Mouse (Mus musculus): ENCODE results near the gene Ccdc177. TPM values are rescaled to one million over a fixed set of nuclear protein-coding genes. Genes with fewer than 3 reads are reported as not detected.

The Ccdc177 gene
- 2.0 and 2.3 TPM in 2 replicates for polyA plus RNA-seq (2015; fragmentation: Nextera tagmentation; extraction: Ambion mirVana)

- H3K4me1 ChIP-seq (ENCODE audit: control insufficient read depth, insufficient read depth, low read depth, low read length) = peaks cover 22% of the 10 kb centered on the region
- peak within 1 kb of the TSS; percentile 98 for H3K27ac ChIP-seq (ENCODE audit: low read depth, low read length)
- ATAC-seq = peak; percentile 71
- H3K27me3 ChIP-seq (replicated peaks; ENCODE audit: control insufficient read depth, insufficient read depth, low read length) = 0 out of 2 replicates have a peak, but pooled peaks cover 2% of the 10 kb centered on the region
- WGBS = under 1% methylated on average over 24 of the region's 24 CpGs
- peak within 1 kb of the TSS; percentile 63 for H3K4me3 ChIP-seq (ENCODE audit: low read length)
- peaks cover 32% of the 10 kb centered on the region for H3K36me3 ChIP-seq (ENCODE audit: control insufficient read depth, insufficient read depth, low read length)
- peaks cover 14% of the 10 kb centered on the region for H3K9me3 ChIP-seq (ENCODE audit: control insufficient read depth, low read length)
- H3K4me2 ChIP-seq (ENCODE audit: low read length) = peak within 1 kb of the TSS; percentile 58
- peak within 1 kb of the TSS; percentile 92 for H3K9ac ChIP-seq (ENCODE audit: low read depth, low read length)
Observed at GRCm38 (mm10) chr12:80760396-80760801, at the start of gene Ccdc177. Gene Ccdc177, minus strand, starts transcription at chr12:80760687.

GRCm38 (mm10) chr12:80810005-80810404, 49.5 kb upstream of the Ccdc177 start:
- no peak overlapping the region for H3K4me3 ChIP-seq (ENCODE audit: low read length)
- no peak overlapping the region for H3K4me2 ChIP-seq (ENCODE audit: low read length)
- WGBS = 83% methylated on average over 2 of the region's 2 CpGs
- ATAC-seq = no peak
- no peaks in the 10 kb centered on the region for H3K36me3 ChIP-seq (ENCODE audit: control insufficient read depth, insufficient read depth, low read length)
- no peaks in the 10 kb centered on the region for H3K27me3 ChIP-seq (replicated peaks; ENCODE audit: control insufficient read depth, insufficient read depth, low read length)
- no peaks in the 10 kb centered on the region for H3K9me3 ChIP-seq (ENCODE audit: control insufficient read depth, low read length)
- H3K27ac ChIP-seq (ENCODE audit: low read depth, low read length) = no peak overlapping the region
- peaks cover 8% of the 10 kb centered on the region for H3K4me1 ChIP-seq (ENCODE audit: control insufficient read depth, insufficient read depth, low read depth, low read length)
- H3K9ac ChIP-seq (ENCODE audit: low read depth, low read length) = no peak overlapping the region

- ATAC-seq = no peak
- peaks cover 18% of the 10 kb centered on the region for H3K4me1 ChIP-seq (ENCODE audit: control insufficient read depth, insufficient read depth, low read depth, low read length)
- H3K27me3 ChIP-seq (replicated peaks; ENCODE audit: control insufficient read depth, insufficient read depth, low read length) = no peaks in the 10 kb centered on the region
- H3K27ac ChIP-seq (ENCODE audit: low read depth, low read length) = no peak overlapping the region
- no peak overlapping the region for H3K4me2 ChIP-seq (ENCODE audit: low read length)
- 31% methylated on average over 2 of the region's 2 CpGs for WGBS
- no peak overlapping the region for H3K9ac ChIP-seq (ENCODE audit: low read depth, low read length)
- H3K36me3 ChIP-seq (ENCODE audit: control insufficient read depth, insufficient read depth, low read length) = no peaks in the 10 kb centered on the region
- no peak overlapping the region for H3K4me3 ChIP-seq (ENCODE audit: low read length)
- H3K9me3 ChIP-seq (ENCODE audit: control insufficient read depth, low read length) = no peaks in the 10 kb centered on the region
Observed at GRCm38 (mm10) chr12:80807451-80808085, 47.1 kb upstream of the Ccdc177 start.

GRCm38 (mm10) chr12:80804861-80805428, 44.5 kb upstream of the Ccdc177 start:
- no peak for ATAC-seq
- no peaks in the 10 kb centered on the region for H3K9me3 ChIP-seq (ENCODE audit: control insufficient read depth, low read length)
- no peaks in the 10 kb centered on the region for H3K36me3 ChIP-seq (ENCODE audit: control insufficient read depth, insufficient read depth, low read length)
- peaks cover 18% of the 10 kb centered on the region for H3K4me1 ChIP-seq (ENCODE audit: control insufficient read depth, insufficient read depth, low read depth, low read length)
- no peaks in the 10 kb centered on the region for H3K27me3 ChIP-seq (replicated peaks; ENCODE audit: control insufficient read depth, insufficient read depth, low read length)
- no peak overlapping the region for H3K27ac ChIP-seq (ENCODE audit: low read depth, low read length)
- H3K9ac ChIP-seq (ENCODE audit: low read depth, low read length) = no peak overlapping the region
- H3K4me2 ChIP-seq (ENCODE audit: low read length) = no peak overlapping the region
- WGBS = 92% methylated on average over 6 of the region's 6 CpGs
- H3K4me3 ChIP-seq (ENCODE audit: low read length) = no peak overlapping the region

- H3K27ac ChIP-seq (ENCODE audit: low read depth, low read length) = 0 out of 2 replicates have a peak overlapping the region, but pooled peaks have one; percentile 18
- no peak overlapping the region for H3K9ac ChIP-seq (ENCODE audit: low read depth, low read length)
- H3K9me3 ChIP-seq (ENCODE audit: control insufficient read depth, low read length) = no peaks in the 10 kb centered on the region
- WGBS = 37% methylated on average over 3 of the region's 3 CpGs
- H3K4me3 ChIP-seq (ENCODE audit: low read length) = no peak overlapping the region
- no peak for ATAC-seq
- H3K27me3 ChIP-seq (replicated peaks; ENCODE audit: control insufficient read depth, insufficient read depth, low read length) = no peaks in the 10 kb centered on the region
- no peaks in the 10 kb centered on the region for H3K36me3 ChIP-seq (ENCODE audit: control insufficient read depth, insufficient read depth, low read length)
- H3K4me1 ChIP-seq (ENCODE audit: control insufficient read depth, insufficient read depth, low read depth, low read length) = peaks cover 18% of the 10 kb centered on the region
- no peak overlapping the region for H3K4me2 ChIP-seq (ENCODE audit: low read length)
Observed at GRCm38 (mm10) chr12:80803924-80804323, 43.4 kb upstream of the Ccdc177 start.

- H3K9ac ChIP-seq (ENCODE audit: low read depth, low read length) = no peak overlapping the region
- H3K4me2 ChIP-seq (ENCODE audit: low read length) = no peak overlapping the region
- H3K27me3 ChIP-seq (replicated peaks; ENCODE audit: control insufficient read depth, insufficient read depth, low read length) = no peaks in the 10 kb centered on the region
- H3K36me3 ChIP-seq (ENCODE audit: control insufficient read depth, insufficient read depth, low read length) = no peaks in the 10 kb centered on the region
- H3K9me3 ChIP-seq (ENCODE audit: control insufficient read depth, low read length) = no peaks in the 10 kb centered on the region
- peaks cover 11% of the 10 kb centered on the region for H3K4me1 ChIP-seq (ENCODE audit: control insufficient read depth, insufficient read depth, low read depth, low read length)
- H3K27ac ChIP-seq (ENCODE audit: low read depth, low read length) = no peak overlapping the region
- WGBS = 95% methylated on average over 1 of the region's 1 CpGs
- no peak for ATAC-seq
- no peak overlapping the region for H3K4me3 ChIP-seq (ENCODE audit: low read length)
Observed at GRCm38 (mm10) chr12:80801443-80801842, 41.0 kb upstream of the Ccdc177 start.

GRCm38 (mm10) chr12:80800156-80800555, 39.7 kb upstream of the Ccdc177 start:
- Histone ChIP-seq H3K4me1 (ENCODE audit: control insufficient read depth, insufficient read depth, low read depth, low read length) (peaks cover 11% of the 10 kb centered on the region), H3K9me3 (ENCODE audit: control insufficient read depth, low read length) (no peaks in the 10 kb centered on the region), H3K27me3 (replicated peaks; ENCODE audit: control insufficient read depth, insufficient read depth, low read length) (no peaks in the 10 kb centered on the region), H3K4me3 (ENCODE audit: low read length) (no peak overlapping the region), H3K9ac (ENCODE audit: low read depth, low read length) (no peak overlapping the region), H3K4me2 (ENCODE audit: low read length) (no peak overlapping the region), H3K36me3 (ENCODE audit: control insufficient read depth, insufficient read depth, low read length) (no peaks in the 10 kb centered on the region), H3K27ac (ENCODE audit: low read depth, low read length) (no peak overlapping the region)
- ATAC-seq = no peak
- 98% methylated on average over 3 of the region's 3 CpGs for whole genome bisulfite sequencing

- Histone ChIP-seq H3K9ac (ENCODE audit: low read depth, low read length) (no peak overlapping the region), H3K27me3 (replicated peaks; ENCODE audit: control insufficient read depth, insufficient read depth, low read length) (no peaks in the 10 kb centered on the region), H3K4me3 (ENCODE audit: low read length) (no peak overlapping the region), H3K36me3 (ENCODE audit: control insufficient read depth, insufficient read depth, low read length) (no peaks in the 10 kb centered on the region), H3K4me1 (ENCODE audit: control insufficient read depth, insufficient read depth, low read depth, low read length) (peaks cover 4% of the 10 kb centered on the region; the same call in 1 of the 2 replicates), H3K27ac (ENCODE audit: low read depth, low read length) (no peak overlapping the region), H3K9me3 (ENCODE audit: control insufficient read depth, low read length) (no peaks in the 10 kb centered on the region), H3K4me2 (ENCODE audit: low read length) (no peak overlapping the region)
- peak; percentile 61; the same call in 1 of the 2 replicates for ATAC-seq
Observed at GRCm38 (mm10) chr12:80798271-80798670, 37.8 kb upstream of the Ccdc177 start.

- H3K4me1 ChIP-seq (ENCODE audit: control insufficient read depth, insufficient read depth, low read depth, low read length) = peaks cover 13% of the 10 kb centered on the region
- ATAC-seq = no peak
- no peaks in the 10 kb centered on the region for H3K9me3 ChIP-seq (ENCODE audit: control insufficient read depth, low read length)
- no peak overlapping the region for H3K4me2 ChIP-seq (ENCODE audit: low read length)
- no peak overlapping the region for H3K4me3 ChIP-seq (ENCODE audit: low read length)
- H3K27me3 ChIP-seq (replicated peaks; ENCODE audit: control insufficient read depth, insufficient read depth, low read length) = no peaks in the 10 kb centered on the region
- no peak overlapping the region for H3K9ac ChIP-seq (ENCODE audit: low read depth, low read length)
- H3K27ac ChIP-seq (ENCODE audit: low read depth, low read length) = no peak overlapping the region
- H3K36me3 ChIP-seq (ENCODE audit: control insufficient read depth, insufficient read depth, low read length) = no peaks in the 10 kb centered on the region
- WGBS = 52% methylated on average over 2 of the region's 2 CpGs
Observed at GRCm38 (mm10) chr12:80794935-80795785, 34.7 kb upstream of the Ccdc177 start.
